Mouse (Mus musculus): ENCODE measurements around the gene Mepce. TPM values are rescaled to one million over a fixed set of nuclear protein-coding genes. Genes with fewer than 3 reads are reported as not detected.

Gene Mepce
- polyA plus RNA-seq, 1 experiment from 2014 or later = 10.3 TPM

Other genes starting within 250 kb of the Mepce start
- gene Actl6b, start 234.1 kb downstream of the Mepce start, polyA plus RNA-seq (2015; fragmentation: Nextera tagmentation; extraction: Ambion mirVana) = 144 and 174 TPM in 2 replicates
- gene Tfr2, start 217.8 kb downstream of the Mepce start, polyA plus RNA-seq (2015; fragmentation: Nextera tagmentation; extraction: Ambion mirVana) = 1.2 and 1.5 TPM in 2 replicates
- 31.1 and 31.9 TPM in 2 replicates for gene Mospd3, start 186.6 kb downstream of the Mepce start, polyA plus RNA-seq (2015; fragmentation: Nextera tagmentation; extraction: Ambion mirVana)
- 6.9 and 7.1 TPM in 2 replicates for gene Pcolce, start 173.9 kb downstream of the Mepce start, polyA plus RNA-seq (2015; fragmentation: Nextera tagmentation; extraction: Ambion mirVana)
- gene Fbxo24, start 158.7 kb downstream of the Mepce start, polyA plus RNA-seq (2015; fragmentation: Nextera tagmentation; extraction: Ambion mirVana) = 0.14 and 0.22 TPM in 2 replicates
- 24.5 and 25.0 TPM in 2 replicates for gene Lrch4, start 158.5 kb downstream of the Mepce start, polyA plus RNA-seq (2015; fragmentation: Nextera tagmentation; extraction: Ambion mirVana)
- 7.3 and 10.8 TPM in 2 replicates for gene Gm20605, start 158.5 kb downstream of the Mepce start, polyA plus RNA-seq (2015; fragmentation: Nextera tagmentation; extraction: Ambion mirVana)
- 7.7 and 8.3 TPM in 2 replicates for gene Sap25, start 146.3 kb downstream of the Mepce start, polyA plus RNA-seq (2015; fragmentation: Nextera tagmentation; extraction: Ambion mirVana)
- gene Irs3, start 141.9 kb downstream of the Mepce start, polyA plus RNA-seq (2015; fragmentation: Nextera tagmentation; extraction: Ambion mirVana) = 0.08 TPM in 1 of 2 replicates, not detected in the other
- gene Agfg2, start 102.9 kb downstream of the Mepce start, polyA plus RNA-seq (2015; fragmentation: Nextera tagmentation; extraction: Ambion mirVana) = 22.8 and 23.4 TPM in 2 replicates
- gene Nyap1, start 46.0 kb downstream of the Mepce start, polyA plus RNA-seq (2015; fragmentation: Nextera tagmentation; extraction: Ambion mirVana) = 25.0 and 26.5 TPM in 2 replicates
- 64.3 and 71.0 TPM in 2 replicates for gene Tsc22d4, start 41.9 kb downstream of the Mepce start, polyA plus RNA-seq (2015; fragmentation: Nextera tagmentation; extraction: Ambion mirVana)
- 38.3 and 45.0 TPM in 2 replicates for gene Ppp1r35, start 8.8 kb downstream of the Mepce start, polyA plus RNA-seq (2015; fragmentation: Nextera tagmentation; extraction: Ambion mirVana)
- 12.7 and 15.4 TPM in 2 replicates for gene Zcwpw1, start 143 bp upstream of the Mepce start, polyA plus RNA-seq (2015; fragmentation: Nextera tagmentation; extraction: Ambion mirVana)
- gene Pilra, start 48.6 kb upstream of the Mepce start, polyA plus RNA-seq (2015; fragmentation: Nextera tagmentation; extraction: Ambion mirVana) = 0.43 and 1.3 TPM in 2 replicates
- not detected in 2 replicates for gene Pilrb1, start 70.5 kb upstream of the Mepce start, polyA plus RNA-seq (2015; fragmentation: Nextera tagmentation; extraction: Ambion mirVana)
- not detected in 2 replicates for gene Pilrb2, start 84.2 kb upstream of the Mepce start, polyA plus RNA-seq (2015; fragmentation: Nextera tagmentation; extraction: Ambion mirVana)
- not detected in 2 replicates for gene Cyp3a13, start 134.0 kb upstream of the Mepce start, polyA plus RNA-seq (2015; fragmentation: Nextera tagmentation; extraction: Ambion mirVana)
- 0.04 TPM in 1 of 2 replicates, not detected in the other for gene Gjc3, start 175.4 kb upstream of the Mepce start, polyA plus RNA-seq (2015; fragmentation: Nextera tagmentation; extraction: Ambion mirVana)
- gene Azgp1, start 193.9 kb upstream of the Mepce start, polyA plus RNA-seq (2015; fragmentation: Nextera tagmentation; extraction: Ambion mirVana) = not detected in 2 replicates
- gene Smok3a, start 233.6 kb upstream of the Mepce start, polyA plus RNA-seq (2015; fragmentation: Nextera tagmentation; extraction: Ambion mirVana) = not detected in 2 replicates
- gene Smok3b, start 233.8 kb upstream of the Mepce start, polyA plus RNA-seq (2015; fragmentation: Nextera tagmentation; extraction: Ambion mirVana) = not detected in 2 replicates

Measured in forebrain, embryonic 13.5 days (tissue).